In genomic region chr11:88481602-88482161, GRCm38 (mm10) we compare ENCODE assay signal across 8 mouse cellular contexts.
DNase-seq lines count a peak whose midpoint lies in the region; ATAC-seq and TF ChIP-seq lines count a peak whose summit lies in the region.

No protein-coding gene starts in this region.

- no peak for TF ChIP-seq CTCF in liver, adult 2 months (IDR thresholded peaks at IDR 0.05; ENCODE audit: low read depth, low read length)

- no peaks in the 10 kb centered on the region for H3K36me3 ChIP-seq in liver, adult 2 months (ENCODE audit: control insufficient read depth, insufficient read depth, low read length)
- no peaks in the 10 kb centered on the region for H3K36me3 ChIP-seq in liver, embryonic 12.5 days
- H3K36me3 ChIP-seq in hindbrain, embryonic 16.5 days (ENCODE audit: control insufficient read depth, insufficient read depth, low read length): no peaks in the 10 kb centered on the region
- no peaks in the 10 kb centered on the region for H3K36me3 ChIP-seq in neural tube, embryonic 11.5 days (ENCODE audit: control insufficient read depth, insufficient read depth, low read length)

- TF ChIP-seq POLR2A in liver, adult 2 months (IDR thresholded peaks at IDR 0.05; ENCODE audit: extremely low read depth, insufficient read depth, low read length): no peak

- no peak overlapping the region for H3K9ac ChIP-seq in liver, adult 2 months (ENCODE audit: low read depth, low read length)
- H3K9ac ChIP-seq in liver, embryonic 12.5 days: no peak overlapping the region
- H3K9ac ChIP-seq in hindbrain, embryonic 16.5 days (ENCODE audit: low read depth, low read length): 0 out of 2 replicates have a peak overlapping the region, but pooled peaks have one; percentile 37
- H3K9ac ChIP-seq in neural tube, embryonic 11.5 days (ENCODE audit: low read length): peak overlapping the region; percentile 37

- no peak overlapping the region for H3K27ac ChIP-seq in liver, adult 2 months (replicated peaks; ENCODE audit: insufficient read depth, low read depth, low read length)
- H3K27ac ChIP-seq in liver, embryonic 12.5 days: no peak overlapping the region
- H3K27ac ChIP-seq in hindbrain, embryonic 16.5 days (ENCODE audit: low read depth, low read length): peak overlapping the region; percentile 90
- H3K27ac ChIP-seq in neural tube, embryonic 11.5 days (ENCODE audit: low read depth, low read length): peak overlapping the region; percentile 94

- intact Hi-C loops in gastrocnemius, postnatal 36 days (cut with DNase I): no loop called here

- DNase-seq in liver, adult 2 months (ENCODE audit: extremely low read depth, low read depth, low spot score): peak; percentile 15
- DNase-seq in embryo, embryonic 11 days: peak; percentile 87
- peak; percentile 89 for DNase-seq in neural tube, embryonic 11.5 days (ENCODE audit: low spot score)
- no peak for DNase-seq in ovary, postnatal 36 days (ENCODE audit: low spot score)
- DNase-seq in gastrocnemius, postnatal 36 days: no peak
- DNase-seq in layer of hippocampus, adult 11-12 months (ENCODE audit: low spot score): no peak

- no peaks in the 10 kb centered on the region for H3K9me3 ChIP-seq in liver, embryonic 12.5 days (replicated peaks)
- H3K9me3 ChIP-seq in hindbrain, embryonic 16.5 days (ENCODE audit: control insufficient read depth, low read length): no peaks in the 10 kb centered on the region
- H3K9me3 ChIP-seq in neural tube, embryonic 11.5 days (ENCODE audit: control insufficient read depth, low read length): no peaks in the 10 kb centered on the region

- no peak for ATAC-seq in liver, embryonic 12.5 days
- ATAC-seq in hindbrain, embryonic 16.5 days: peak; percentile 89
- ATAC-seq in neural tube, embryonic 11.5 days (ENCODE audit: insufficient read depth, low FRiP score, low TSS enrichment): peak; percentile 78

- no peak overlapping the region for H3K4me3 ChIP-seq in liver, adult 2 months (ENCODE audit: insufficient read depth, low read depth, low read length)
- H3K4me3 ChIP-seq in liver, embryonic 12.5 days: no peak overlapping the region
- H3K4me3 ChIP-seq in hindbrain, embryonic 16.5 days (ENCODE audit: low read length): no peak overlapping the region
- H3K4me3 ChIP-seq in neural tube, embryonic 11.5 days (ENCODE audit: low read depth, low read length): no peak overlapping the region

- H3K4me1 ChIP-seq in liver, adult 2 months (ENCODE audit: control insufficient read depth, insufficient read depth, low read length): peaks cover 6% of the 10 kb centered on the region
- H3K4me1 ChIP-seq in liver, embryonic 12.5 days: peaks cover 9% of the 10 kb centered on the region
- peaks cover 40% of the 10 kb centered on the region for H3K4me1 ChIP-seq in hindbrain, embryonic 16.5 days (ENCODE audit: control insufficient read depth, insufficient read depth, low read depth, low read length)
- H3K4me1 ChIP-seq in neural tube, embryonic 11.5 days (ENCODE audit: control insufficient read depth, insufficient read depth, low read length): peaks cover 63% of the 10 kb centered on the region

- H3K27me3 ChIP-seq in liver, adult 2 months (ENCODE audit: control insufficient read depth, insufficient read depth, low read length): no peaks in the 10 kb centered on the region
- no peaks in the 10 kb centered on the region for H3K27me3 ChIP-seq in liver, embryonic 12.5 days (replicated peaks)
- no peaks in the 10 kb centered on the region for H3K27me3 ChIP-seq in hindbrain, embryonic 16.5 days (replicated peaks; ENCODE audit: control insufficient read depth, insufficient read depth, low read length)
- H3K27me3 ChIP-seq in neural tube, embryonic 11.5 days (ENCODE audit: control insufficient read depth, insufficient read depth, low read length): no peaks in the 10 kb centered on the region

- WGBS in liver, adult 2 months: 90% methylated on average over 7 of the region's 7 CpGs
- 73% methylated on average over 7 of the region's 7 CpGs for WGBS in liver, embryonic 12.5 days (ENCODE audit: insufficient replicate concordance)
- 16% methylated on average over 7 of the region's 7 CpGs for WGBS in hindbrain, embryonic 16.5 days
- WGBS in neural tube, embryonic 11.5 days: 47% methylated on average over 7 of the region's 7 CpGs

- H3K4me2 ChIP-seq in liver, embryonic 12.5 days: no peak overlapping the region
- H3K4me2 ChIP-seq in hindbrain, embryonic 16.5 days (ENCODE audit: low read length): peak overlapping the region; percentile 36
- peak overlapping the region; percentile 30 for H3K4me2 ChIP-seq in neural tube, embryonic 11.5 days (ENCODE audit: low read depth)

- H3K79me2 ChIP-seq in liver, adult 2 months (ENCODE audit: control insufficient read depth, insufficient read depth, low read length): no peaks in the 10 kb centered on the region

Comparison
In these comparisons a context has a peak if more than half of its experiments do, and no peak if none do; other contexts are left out.
1. DNase-seq: peak in liver, adult 2 months (single experiment), embryo, embryonic 11 days (single experiment) and neural tube, embryonic 11.5 days (single experiment); none in ovary, postnatal 36 days (single experiment), gastrocnemius, postnatal 36 days (0 of 2) and layer of hippocampus, adult 11-12 months (single experiment).
2. H3K27ac ChIP-seq: peak in hindbrain, embryonic 16.5 days (single experiment) and neural tube, embryonic 11.5 days (single experiment); none in liver, adult 2 months (single experiment) and liver, embryonic 12.5 days (single experiment).
3. H3K9ac ChIP-seq: peak in hindbrain, embryonic 16.5 days (single experiment) and neural tube, embryonic 11.5 days (single experiment); none in liver, adult 2 months (single experiment) and liver, embryonic 12.5 days (single experiment).